Mouse (Mus musculus): ENCODE results near the gene Gpnmb. TPM values are rescaled to one million over a fixed set of nuclear protein-coding genes. Genes with fewer than 3 reads are reported as not detected.

The Gpnmb gene
- polyA plus RNA-seq, 1 experiment, result 0.07 TPM

- TF ChIP-seq TAL1 (IDR thresholded peaks at IDR 0.05; ENCODE audit: low read length), result no peak
- no peak for TF ChIP-seq GATA1 (IDR thresholded peaks at IDR 0.05; ENCODE audit: low read length)
- H3K4me3 ChIP-seq (replicated peaks), result no peak overlapping the region
- H3K9me3 ChIP-seq (ENCODE audit: control insufficient read depth, low read length), result no peaks in the 10 kb centered on the region
- H3K36me3 ChIP-seq (ENCODE audit: control insufficient read depth), result no peaks in the 10 kb centered on the region
- H3K4me1 ChIP-seq (ENCODE audit: control insufficient read depth), result no peaks in the 10 kb centered on the region
- no peaks in the 10 kb centered on the region for H3K27me3 ChIP-seq (ENCODE audit: control insufficient read depth)
Observed at GRCm38 (mm10) chr6:49046976-49047375, 10.6 kb downstream of the Gpnmb start.

GRCm38 (mm10) chr6:49047848-49048247, 11.5 kb downstream of the Gpnmb start:
- Histone ChIP-seq H3K4me1 (ENCODE audit: control insufficient read depth) (no peaks in the 10 kb centered on the region), H3K9me3 (ENCODE audit: control insufficient read depth, low read length) (no peaks in the 10 kb centered on the region), H3K36me3 (ENCODE audit: control insufficient read depth) (no peaks in the 10 kb centered on the region), H3K4me3 (replicated peaks) (no peak overlapping the region), H3K27me3 (ENCODE audit: control insufficient read depth) (no peaks in the 10 kb centered on the region)
- TF ChIP-seq TAL1 (IDR thresholded peaks at IDR 0.05; ENCODE audit: low read length) (no peak), GATA1 (IDR thresholded peaks at IDR 0.05; ENCODE audit: low read length) (no peak)

- Histone ChIP-seq H3K4me3 (replicated peaks) (no peak overlapping the region), H3K36me3 (ENCODE audit: control insufficient read depth) (no peaks in the 10 kb centered on the region), H3K9me3 (ENCODE audit: control insufficient read depth, low read length) (no peaks in the 10 kb centered on the region), H3K27me3 (ENCODE audit: control insufficient read depth) (no peaks in the 10 kb centered on the region), H3K4me1 (ENCODE audit: control insufficient read depth) (no peaks in the 10 kb centered on the region)
- no peak for TF ChIP-seq TAL1 (IDR thresholded peaks at IDR 0.05; ENCODE audit: low read length)
- TF ChIP-seq GATA1 (IDR thresholded peaks at IDR 0.05; ENCODE audit: low read length), result no peak
Observed at GRCm38 (mm10) chr6:49048395-49048794, 12.0 kb downstream of the Gpnmb start.

- H3K4me1 ChIP-seq (ENCODE audit: control insufficient read depth), result no peaks in the 10 kb centered on the region
- peaks cover 3% of the 10 kb centered on the region; the same call in 1 of the 2 replicates for H3K9me3 ChIP-seq (ENCODE audit: control insufficient read depth, low read length)
- no peaks in the 10 kb centered on the region for H3K27me3 ChIP-seq (ENCODE audit: control insufficient read depth)
- no peak overlapping the region for H3K4me3 ChIP-seq (replicated peaks)
- TF ChIP-seq GATA1 (IDR thresholded peaks at IDR 0.05; ENCODE audit: low read length) (no peak), TAL1 (IDR thresholded peaks at IDR 0.05; ENCODE audit: low read length) (no peak)
- H3K36me3 ChIP-seq (ENCODE audit: control insufficient read depth), result no peaks in the 10 kb centered on the region
Observed at GRCm38 (mm10) chr6:49050677-49051410, 14.5 kb downstream of the Gpnmb start.

- no peaks in the 10 kb centered on the region for H3K4me1 ChIP-seq (ENCODE audit: control insufficient read depth)
Observed at GRCm38 (mm10) chr6:49052191-49052590, 15.8 kb downstream of the Gpnmb start.

GRCm38 (mm10) chr6:49055256-49055733, 18.9 kb downstream of the Gpnmb start:
- Histone ChIP-seq H3K9me3 (ENCODE audit: control insufficient read depth, low read length) (peaks cover 3% of the 10 kb centered on the region; the same call in 1 of the 2 replicates), H3K36me3 (ENCODE audit: control insufficient read depth) (no peaks in the 10 kb centered on the region), H3K4me3 (replicated peaks) (no peak overlapping the region), H3K27me3 (ENCODE audit: control insufficient read depth) (no peaks in the 10 kb centered on the region), H3K4me1 (ENCODE audit: control insufficient read depth) (no peaks in the 10 kb centered on the region)
- no peak for TF ChIP-seq TAL1 (IDR thresholded peaks at IDR 0.05; ENCODE audit: low read length)
- TF ChIP-seq GATA1 (IDR thresholded peaks at IDR 0.05; ENCODE audit: low read length), result no peak

More at GRCm38 (mm10) chr6:49052191-49052590, 15.8 kb downstream of the Gpnmb start:
- Histone ChIP-seq H3K36me3 (ENCODE audit: control insufficient read depth) (no peaks in the 10 kb centered on the region), H3K27me3 (ENCODE audit: control insufficient read depth) (no peaks in the 10 kb centered on the region), H3K9me3 (ENCODE audit: control insufficient read depth, low read length) (peaks cover 3% of the 10 kb centered on the region; the same call in 1 of the 2 replicates), H3K4me3 (replicated peaks) (no peak overlapping the region)
- TF ChIP-seq TAL1 (IDR thresholded peaks at IDR 0.05; ENCODE audit: low read length) (no peak), GATA1 (IDR thresholded peaks at IDR 0.05; ENCODE audit: low read length) (no peak)

- Histone ChIP-seq H3K4me1 (ENCODE audit: control insufficient read depth) (no peaks in the 10 kb centered on the region), H3K4me3 (replicated peaks) (no peak overlapping the region), H3K27me3 (ENCODE audit: control insufficient read depth) (no peaks in the 10 kb centered on the region), H3K9me3 (ENCODE audit: control insufficient read depth, low read length) (peaks cover 3% of the 10 kb centered on the region; the same call in 1 of the 2 replicates), H3K36me3 (ENCODE audit: control insufficient read depth) (no peaks in the 10 kb centered on the region)
- TF ChIP-seq GATA1 (IDR thresholded peaks at IDR 0.05; ENCODE audit: low read length), result no peak
- no peak for TF ChIP-seq TAL1 (IDR thresholded peaks at IDR 0.05; ENCODE audit: low read length)
Observed at GRCm38 (mm10) chr6:49056009-49056408, 19.7 kb downstream of the Gpnmb start.

GRCm38 (mm10) chr6:49057053-49058021, 21.0 kb downstream of the Gpnmb start:
- Histone ChIP-seq H3K9me3 (ENCODE audit: control insufficient read depth, low read length) (peaks cover 3% of the 10 kb centered on the region; the same call in 1 of the 2 replicates), H3K36me3 (ENCODE audit: control insufficient read depth) (no peaks in the 10 kb centered on the region), H3K4me1 (ENCODE audit: control insufficient read depth) (no peaks in the 10 kb centered on the region), H3K4me3 (replicated peaks) (no peak overlapping the region), H3K27me3 (ENCODE audit: control insufficient read depth) (no peaks in the 10 kb centered on the region)
- TF ChIP-seq TAL1 (IDR thresholded peaks at IDR 0.05; ENCODE audit: low read length) (no peak), GATA1 (IDR thresholded peaks at IDR 0.05; ENCODE audit: low read length) (no peak)

GRCm38 (mm10) chr6:49068361-49068760, 32.0 kb downstream of the Gpnmb start:
- TF ChIP-seq GATA1 (IDR thresholded peaks at IDR 0.05; ENCODE audit: low read length) (no peak), TAL1 (IDR thresholded peaks at IDR 0.05; ENCODE audit: low read length) (no peak)
- Histone ChIP-seq H3K4me1 (ENCODE audit: control insufficient read depth) (peaks cover 4% of the 10 kb centered on the region), H3K9me3 (ENCODE audit: control insufficient read depth, low read length) (no peaks in the 10 kb centered on the region), H3K4me3 (replicated peaks) (no peak overlapping the region), H3K27me3 (ENCODE audit: control insufficient read depth) (peaks cover 2% of the 10 kb centered on the region; the same call in 1 of the 2 replicates), H3K36me3 (ENCODE audit: control insufficient read depth) (no peaks in the 10 kb centered on the region)
